Mouse (Mus musculus): Measurements from ENCODE around the gene Sdc4. TPM values are rescaled to one million over a fixed set of nuclear protein-coding genes. Genes with fewer than 3 reads are reported as not detected.

Gene Sdc4
- polyA plus RNA-seq, 1 experiment from 2014 or later = 22.6 TPM

GRCm38 (mm10) chr2:164453887-164454500 is 10.3 kb upstream of the Sdc4 start:
- H3K4me3 ChIP-seq (ENCODE audit: low read depth, low read length) = no peak overlapping the region
- H3K9ac ChIP-seq (ENCODE audit: low read length) = no peak overlapping the region
- no peaks in the 10 kb centered on the region for H3K36me3 ChIP-seq (ENCODE audit: control insufficient read depth, insufficient read depth, low read length)
- H3K27me3 ChIP-seq (ENCODE audit: control insufficient read depth, insufficient read depth, low read length) = no peaks in the 10 kb centered on the region
- 71% methylated on average over 7 of the region's 7 CpGs for WGBS
- no peaks in the 10 kb centered on the region for H3K9me3 ChIP-seq (ENCODE audit: control insufficient read depth, low read length)
- DNase-seq (ENCODE audit: low spot score) = no peak
- H3K4me1 ChIP-seq (ENCODE audit: control insufficient read depth, insufficient read depth, low read length) = peaks cover 13% of the 10 kb centered on the region; the same call in 1 of the 2 replicates
- H3K4me2 ChIP-seq (ENCODE audit: low read depth, severe bottlenecking) = no peak overlapping the region
- no peak for ATAC-seq (ENCODE audit: insufficient number of reproducible peaks, low FRiP score, low TSS enrichment, low read depth)
- no peak overlapping the region for H3K27ac ChIP-seq (replicated peaks; ENCODE audit: low read depth, low read length)

GRCm38 (mm10) chr2:164453047-164453757 is 9.5 kb upstream of the Sdc4 start:
- no peak overlapping the region for H3K4me3 ChIP-seq (ENCODE audit: low read depth, low read length)
- H3K4me1 ChIP-seq (ENCODE audit: control insufficient read depth, insufficient read depth, low read length) = peaks cover 13% of the 10 kb centered on the region; the same call in 1 of the 2 replicates
- H3K9ac ChIP-seq (ENCODE audit: low read length) = no peak overlapping the region
- no peaks in the 10 kb centered on the region for H3K27me3 ChIP-seq (ENCODE audit: control insufficient read depth, insufficient read depth, low read length)
- no peak for DNase-seq (ENCODE audit: low spot score)
- no peaks in the 10 kb centered on the region for H3K9me3 ChIP-seq (ENCODE audit: control insufficient read depth, low read length)
- 86% methylated on average over 14 of the region's 14 CpGs for WGBS
- H3K4me2 ChIP-seq (ENCODE audit: low read depth, severe bottlenecking) = no peak overlapping the region
- ATAC-seq (ENCODE audit: insufficient number of reproducible peaks, low FRiP score, low TSS enrichment, low read depth) = no peak
- 0 out of 2 replicates have a peak overlapping the region, but pooled peaks have one; percentile 8 for H3K27ac ChIP-seq (replicated peaks; ENCODE audit: low read depth, low read length)
- no peaks in the 10 kb centered on the region for H3K36me3 ChIP-seq (ENCODE audit: control insufficient read depth, insufficient read depth, low read length)

- Histone ChIP-seq H3K4me3 (ENCODE audit: low read depth, low read length) (no peak overlapping the region), H3K27ac (replicated peaks; ENCODE audit: low read depth, low read length) (peak overlapping the region; percentile 25; the same call in 1 of the 2 replicates), H3K9me3 (ENCODE audit: control insufficient read depth, low read length) (no peaks in the 10 kb centered on the region), H3K9ac (ENCODE audit: low read length) (no peak overlapping the region; the same call in 1 of the 2 replicates), H3K27me3 (ENCODE audit: control insufficient read depth, insufficient read depth, low read length) (no peaks in the 10 kb centered on the region), H3K4me2 (ENCODE audit: low read depth, severe bottlenecking) (no peak overlapping the region; the same call in 1 of the 2 replicates), H3K4me1 (ENCODE audit: control insufficient read depth, insufficient read depth, low read length) (peaks cover 13% of the 10 kb centered on the region; the same call in 1 of the 2 replicates), H3K36me3 (ENCODE audit: control insufficient read depth, insufficient read depth, low read length) (no peaks in the 10 kb centered on the region)
- peak; percentile 81 for DNase-seq (ENCODE audit: low spot score)
- 24% methylated on average over 13 of the region's 13 CpGs for WGBS
- peak; percentile 66 for ATAC-seq (ENCODE audit: insufficient number of reproducible peaks, low FRiP score, low TSS enrichment, low read depth)
Observed at GRCm38 (mm10) chr2:164452000-164452676, 8.5 kb upstream of the Sdc4 start.

- Histone ChIP-seq H3K9me3 (ENCODE audit: control insufficient read depth, low read length) (no peaks in the 10 kb centered on the region), H3K9ac (ENCODE audit: low read length) (no peak overlapping the region), H3K4me3 (ENCODE audit: low read depth, low read length) (no peak overlapping the region), H3K36me3 (ENCODE audit: control insufficient read depth, insufficient read depth, low read length) (no peaks in the 10 kb centered on the region), H3K4me1 (ENCODE audit: control insufficient read depth, insufficient read depth, low read length) (peaks cover 8% of the 10 kb centered on the region; the same call in 1 of the 2 replicates), H3K27me3 (ENCODE audit: control insufficient read depth, insufficient read depth, low read length) (no peaks in the 10 kb centered on the region), H3K4me2 (ENCODE audit: low read depth, severe bottlenecking) (no peak overlapping the region), H3K27ac (replicated peaks; ENCODE audit: low read depth, low read length) (no peak overlapping the region)
- ATAC-seq (ENCODE audit: insufficient number of reproducible peaks, low FRiP score, low TSS enrichment, low read depth) = no peak
- 84% methylated on average over 14 of the region's 14 CpGs for WGBS
- DNase-seq (ENCODE audit: low spot score) = no peak
Observed at GRCm38 (mm10) chr2:164449341-164450042, 5.8 kb upstream of the Sdc4 start.

GRCm38 (mm10) chr2:164448921-164449320 is 5.2 kb upstream of the Sdc4 start:
- H3K27ac ChIP-seq (replicated peaks; ENCODE audit: low read depth, low read length) = no peak overlapping the region
- H3K4me3 ChIP-seq (ENCODE audit: low read depth, low read length) = no peak overlapping the region
- peaks cover 8% of the 10 kb centered on the region; the same call in 1 of the 2 replicates for H3K4me1 ChIP-seq (ENCODE audit: control insufficient read depth, insufficient read depth, low read length)
- no peaks in the 10 kb centered on the region for H3K36me3 ChIP-seq (ENCODE audit: control insufficient read depth, insufficient read depth, low read length)
- no peaks in the 10 kb centered on the region for H3K9me3 ChIP-seq (ENCODE audit: control insufficient read depth, low read length)
- no peak overlapping the region for H3K4me2 ChIP-seq (ENCODE audit: low read depth, severe bottlenecking)
- H3K9ac ChIP-seq (ENCODE audit: low read length) = no peak overlapping the region
- ATAC-seq (ENCODE audit: insufficient number of reproducible peaks, low FRiP score, low TSS enrichment, low read depth) (no peak), DNase-seq (ENCODE audit: low spot score) (no peak)
- WGBS = 82% methylated on average over 5 of the region's 5 CpGs
- no peaks in the 10 kb centered on the region for H3K27me3 ChIP-seq (ENCODE audit: control insufficient read depth, insufficient read depth, low read length)

- no peak overlapping the region for H3K4me2 ChIP-seq (ENCODE audit: low read depth, severe bottlenecking)
- ATAC-seq (ENCODE audit: insufficient number of reproducible peaks, low FRiP score, low TSS enrichment, low read depth) (no peak), DNase-seq (ENCODE audit: low spot score) (no peak)
- H3K9me3 ChIP-seq (ENCODE audit: control insufficient read depth, low read length) = no peaks in the 10 kb centered on the region
- WGBS = 92% methylated on average over 1 of the region's 1 CpGs
- no peaks in the 10 kb centered on the region for H3K27me3 ChIP-seq (ENCODE audit: control insufficient read depth, insufficient read depth, low read length)
- no peaks in the 10 kb centered on the region for H3K36me3 ChIP-seq (ENCODE audit: control insufficient read depth, insufficient read depth, low read length)
- H3K4me1 ChIP-seq (ENCODE audit: control insufficient read depth, insufficient read depth, low read length) = peaks cover 8% of the 10 kb centered on the region; the same call in 1 of the 2 replicates
- H3K4me3 ChIP-seq (ENCODE audit: low read depth, low read length) = no peak overlapping the region
- no peak overlapping the region for H3K27ac ChIP-seq (replicated peaks; ENCODE audit: low read depth, low read length)
- no peak overlapping the region for H3K9ac ChIP-seq (ENCODE audit: low read length)
Observed at GRCm38 (mm10) chr2:164448140-164448539, 4.5 kb upstream of the Sdc4 start.

GRCm38 (mm10) chr2:164446086-164446469 is 2.4 kb upstream of the Sdc4 start:
- H3K36me3 ChIP-seq (ENCODE audit: control insufficient read depth, insufficient read depth, low read length) = no peaks in the 10 kb centered on the region
- H3K27me3 ChIP-seq (ENCODE audit: control insufficient read depth, insufficient read depth, low read length) = peaks cover 2% of the 10 kb centered on the region; the same call in 1 of the 2 replicates
- no peak for DNase-seq (ENCODE audit: low spot score)
- H3K9ac ChIP-seq (ENCODE audit: low read length) = no peak overlapping the region
- no peaks in the 10 kb centered on the region for H3K9me3 ChIP-seq (ENCODE audit: control insufficient read depth, low read length)
- H3K4me1 ChIP-seq (ENCODE audit: control insufficient read depth, insufficient read depth, low read length) = peaks cover 8% of the 10 kb centered on the region; the same call in 1 of the 2 replicates
- H3K27ac ChIP-seq (replicated peaks; ENCODE audit: low read depth, low read length) = no peak overlapping the region
- H3K4me3 ChIP-seq (ENCODE audit: low read depth, low read length) = no peak overlapping the region
- WGBS = 80% methylated on average over 3 of the region's 3 CpGs
- no peak overlapping the region for H3K4me2 ChIP-seq (ENCODE audit: low read depth, severe bottlenecking)
- ATAC-seq (ENCODE audit: insufficient number of reproducible peaks, low FRiP score, low TSS enrichment, low read depth) = no peak

All from limb, embryonic 11.5 days (tissue).